Mouse (Mus musculus) kidney, adult 9 months (tissue): ENCODE measurements around the gene Itga11.

Source experiments
- DNase-seq: peaks from one replicate; pipeline ENCODE4 v3.0.0; 2022

Itga11 gene

GRCm38 (mm10) chr9:62821811-62822210 is 144.2 kb downstream of the Itga11 start:
- DNase-seq = no peak

DNA sequence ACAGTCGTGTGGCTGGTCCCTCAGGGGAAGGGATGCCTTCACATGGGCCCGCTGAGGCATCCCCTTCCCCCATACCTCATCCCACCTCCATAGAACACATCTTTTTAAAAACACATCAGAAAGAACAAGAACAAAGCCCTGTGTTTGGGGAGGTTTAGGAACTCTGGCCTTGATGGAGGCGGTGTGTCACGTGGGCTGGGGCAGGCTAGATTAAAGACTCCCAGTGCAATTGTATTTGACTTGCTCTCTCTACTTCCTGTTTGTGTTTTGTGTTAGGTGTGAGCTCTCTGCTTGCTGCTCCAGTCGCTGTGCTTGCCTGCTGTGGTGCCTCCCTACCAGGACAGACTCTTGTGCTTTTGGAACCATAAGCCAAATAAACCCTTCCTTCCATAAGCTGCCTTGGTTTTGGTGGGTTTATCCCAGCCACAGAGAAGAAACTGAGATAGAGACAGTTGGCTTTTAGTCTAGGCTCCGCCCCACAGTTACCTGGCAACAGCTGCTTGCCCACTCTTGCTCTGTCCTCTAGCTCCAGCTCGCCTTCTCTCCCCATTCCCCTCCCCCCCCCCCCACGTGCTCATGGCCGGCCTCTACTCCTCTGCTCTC is 148.3 kb downstream of the Itga11 start:
- no peak for DNase-seq

GRCm38 (mm10) chr9:62826456-62826855 is 148.8 kb downstream of the Itga11 start:
- DNase-seq = no peak

- DNase-seq = peak; percentile 48
Measured at GRCm38 (mm10) chr9:62827939-62828652, 150.5 kb downstream of the Itga11 start.

DNA sequence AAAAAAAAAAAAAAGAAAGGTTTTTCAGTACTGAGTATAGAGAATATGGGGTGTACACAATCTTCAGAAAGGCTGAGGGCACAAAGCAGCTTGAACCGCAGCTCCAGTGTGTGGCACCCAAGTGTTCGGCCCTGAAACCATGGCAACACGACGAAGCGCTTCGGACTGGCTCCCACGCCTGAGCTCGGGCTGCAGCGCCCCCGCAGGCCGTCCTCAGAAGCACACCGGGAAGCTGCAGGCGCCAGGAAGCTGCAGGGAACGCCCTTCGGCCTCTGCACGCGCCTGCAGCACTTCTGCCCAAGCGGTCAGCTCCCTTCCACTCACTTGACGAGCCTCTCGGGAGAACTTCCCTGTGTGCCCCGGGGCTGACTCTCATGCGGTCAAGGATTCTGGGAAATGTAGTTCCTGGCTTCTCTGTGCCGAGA is 151.0 kb downstream of the Itga11 start:
- DNase-seq = peak; percentile 99

DNA sequence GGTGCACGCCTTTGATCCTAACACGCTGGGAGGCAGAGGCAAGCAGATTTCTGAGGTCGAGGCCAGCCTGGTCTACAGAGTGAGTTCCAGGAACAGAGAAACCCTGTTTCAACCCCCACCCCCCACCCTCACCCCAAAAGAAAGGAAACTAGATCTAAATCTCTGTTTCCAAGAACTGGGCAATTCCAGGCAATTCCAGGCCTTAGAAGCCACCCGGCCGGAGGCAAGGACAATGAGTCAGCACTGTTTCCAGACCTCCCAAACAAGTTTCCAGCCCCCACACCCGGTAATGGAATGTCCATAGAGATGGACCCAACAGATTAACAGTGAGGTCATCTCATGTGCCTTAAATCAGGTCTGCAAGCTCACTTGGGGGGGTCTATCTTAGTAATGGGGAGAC is 152.3 kb downstream of the Itga11 start:
- no peak for DNase-seq
